Mouse (Mus musculus): ENCODE measurements at regions not wholly inside any gene's neighbourhood (a gene's known extent, or its start where the extent isn't known, plus 50 kb on each side); places are given as distances from the start of the nearest gene placed in this dataset.
A peak's percentile ranks its signal among the peaks of the same experiment; 100 is the strongest.

DNA sequence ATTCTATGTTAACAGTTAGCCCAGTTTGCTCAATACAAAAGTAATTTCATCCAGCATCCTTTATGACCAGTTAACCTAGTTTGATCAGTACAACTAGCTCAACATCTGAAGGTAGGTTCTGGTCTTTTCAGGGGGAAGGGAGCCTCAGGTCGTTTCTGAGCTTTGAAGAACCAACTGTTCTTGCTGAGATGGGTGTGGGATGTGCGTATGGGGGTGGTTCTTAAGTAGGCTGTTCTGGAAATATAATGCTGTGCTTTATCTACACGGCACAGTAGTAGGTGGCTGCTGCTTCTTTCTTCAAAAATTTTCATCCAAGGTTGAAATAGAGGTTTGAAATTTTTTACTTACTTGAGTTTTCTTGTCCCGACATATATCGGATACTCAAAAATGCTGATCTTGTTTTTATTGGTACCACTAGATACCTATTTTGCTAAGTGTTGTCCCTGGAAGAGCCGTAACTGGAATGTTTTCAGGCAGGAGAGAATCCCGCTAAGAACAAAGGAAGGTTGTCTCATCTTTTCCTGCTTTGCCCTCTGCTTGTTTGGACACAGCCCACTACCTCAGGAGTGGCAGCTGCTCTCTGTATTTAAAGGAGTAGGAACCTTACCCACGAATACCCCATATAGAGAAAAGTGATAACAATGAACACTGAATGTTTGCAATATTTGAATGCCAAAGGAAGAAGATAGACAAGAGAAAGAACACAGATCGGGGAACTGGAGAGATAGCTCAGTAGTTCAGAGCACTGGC is 275.5 kb downstream of the Cdh10 start:
- peak; percentile 70 for DNase-seq (ENCODE audit: low spot score)

DNA sequence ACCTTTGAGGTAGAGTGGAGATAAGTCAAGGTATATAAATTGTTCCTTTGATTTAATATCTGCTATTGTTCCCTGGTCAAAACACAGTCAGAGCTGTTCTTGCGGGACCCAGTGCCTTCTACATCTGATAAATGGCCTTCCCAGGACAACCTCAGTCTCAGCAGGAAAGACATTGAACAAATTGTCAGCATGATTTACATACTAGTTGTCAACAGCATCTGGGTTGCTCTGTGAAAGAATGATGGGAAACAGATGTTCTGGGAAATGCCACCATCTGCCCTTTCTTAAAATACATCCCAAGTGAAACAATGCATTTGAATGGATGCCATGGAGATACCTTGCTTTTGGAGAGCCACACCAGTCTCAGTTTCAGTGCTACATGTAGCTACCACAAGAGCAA is 296.2 kb downstream of the Cdh10 start:
- no peak for DNase-seq (ENCODE audit: low spot score)

DNA sequence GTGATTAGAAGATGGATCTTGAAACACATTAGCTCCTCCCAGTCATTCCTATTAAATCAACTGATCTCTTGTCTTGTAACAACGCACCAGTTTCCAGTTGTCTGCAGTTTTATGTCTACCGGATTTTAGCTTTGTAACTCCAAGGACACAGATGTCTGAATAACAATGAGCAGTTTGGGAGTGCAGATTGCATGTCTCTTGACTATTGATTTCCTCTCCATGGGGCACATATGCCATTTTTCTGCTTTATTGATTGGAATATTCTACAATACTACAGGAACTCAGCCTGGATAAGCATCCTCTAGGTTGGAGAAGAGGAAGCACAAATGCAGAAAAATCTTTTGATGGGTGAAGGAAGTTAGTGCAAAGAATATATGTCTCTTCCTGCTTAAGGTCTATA is 300.2 kb downstream of the Cdh10 start:
- DNase-seq (ENCODE audit: low spot score), result no peak

DNA sequence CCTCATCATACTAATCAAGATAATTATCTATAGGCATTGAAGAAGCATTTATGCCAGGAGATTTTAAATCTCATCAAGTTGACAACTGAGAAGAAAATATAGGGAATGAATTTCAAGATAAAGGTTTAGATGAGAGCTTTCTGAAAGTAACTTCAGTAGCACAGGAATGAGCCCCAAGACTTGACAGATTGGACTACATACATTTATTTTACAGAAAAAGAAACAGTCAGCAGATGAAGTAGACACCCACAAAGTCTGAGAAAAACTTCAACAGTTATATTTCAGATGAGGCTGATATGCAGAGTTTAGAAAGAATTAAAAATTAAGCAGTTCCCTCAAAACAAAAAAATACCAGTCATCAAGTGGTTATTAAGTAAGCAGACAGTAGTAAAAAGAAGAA is 308.7 kb downstream of the Cdh10 start:
- DNase-seq (ENCODE audit: low spot score), result no peak

DNA sequence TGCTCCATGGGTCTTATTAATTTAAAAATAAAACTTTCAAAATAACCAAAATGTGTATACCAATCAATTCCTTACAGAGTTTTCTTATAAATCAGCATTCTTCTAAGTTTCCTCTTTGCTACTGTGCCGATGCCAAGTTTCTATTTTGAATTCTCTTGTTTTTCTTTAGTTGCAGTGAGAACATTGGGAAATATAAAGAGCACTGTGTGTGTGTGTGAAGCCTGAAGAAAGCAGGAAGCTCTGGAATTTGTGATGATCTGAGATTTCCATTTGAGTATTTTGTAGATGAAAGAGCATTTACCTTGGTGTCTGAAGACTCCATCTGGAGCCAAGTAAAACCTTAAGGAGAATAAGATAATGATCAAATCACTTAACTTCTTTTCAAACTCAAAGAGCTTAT is 310.6 kb downstream of the Cdh10 start:
- DNase-seq (ENCODE audit: low spot score), result peak; percentile 3

DNA sequence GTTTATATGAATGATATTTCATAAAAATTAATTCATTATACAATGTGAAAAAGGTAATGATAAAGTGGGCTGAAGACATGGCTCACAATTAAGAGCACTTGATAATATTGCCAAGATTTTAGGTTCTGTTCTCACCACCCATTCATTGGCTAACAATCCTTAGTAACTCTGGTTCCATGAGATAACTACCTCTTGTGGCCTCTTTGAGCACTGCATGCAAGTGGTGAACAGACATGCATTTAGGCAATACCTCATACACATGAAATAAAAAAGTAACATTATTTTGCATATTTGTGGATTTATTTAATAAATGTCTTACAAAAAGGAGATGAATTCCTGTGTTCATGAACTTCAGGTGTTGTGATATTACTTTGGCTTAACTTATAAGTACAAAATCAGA is 334.9 kb downstream of the Cdh10 start:
- no peak for DNase-seq (ENCODE audit: low spot score)

DNA sequence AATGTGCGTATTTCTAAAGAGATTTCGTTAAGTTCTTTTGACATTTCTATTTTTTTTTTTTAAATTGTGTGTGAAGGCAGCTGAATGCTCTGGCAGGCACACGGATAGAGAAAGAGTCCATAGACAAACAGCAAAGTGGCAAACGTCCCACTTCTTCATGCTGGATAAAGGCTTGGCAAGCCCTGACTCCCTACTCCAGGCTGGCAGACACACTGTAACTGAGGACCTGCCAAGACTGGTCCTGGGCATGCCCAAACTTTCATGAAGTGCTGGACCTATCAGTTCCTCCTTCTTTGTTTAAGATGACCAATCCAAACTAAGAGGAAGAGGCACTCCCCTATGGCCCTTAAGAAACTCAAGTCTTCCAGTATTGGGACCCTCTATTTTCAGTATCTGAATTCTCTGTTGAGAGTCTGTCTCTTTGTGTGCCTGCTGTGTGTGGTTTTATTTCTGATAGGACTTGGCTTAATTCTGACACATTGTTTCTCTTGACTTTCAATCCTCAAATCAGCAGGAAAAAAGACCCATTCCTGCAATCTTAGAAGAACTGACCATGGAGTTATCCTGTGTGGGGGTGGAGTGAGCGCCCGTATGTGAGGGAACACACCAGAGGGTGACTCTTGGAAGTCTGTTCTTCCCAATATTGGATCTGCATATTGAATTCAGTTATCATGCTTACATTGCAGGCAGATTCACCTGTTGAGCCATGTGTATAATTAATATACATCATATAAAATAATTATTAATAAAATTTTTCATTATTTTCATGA is 343.6 kb downstream of the Cdh10 start:
- peak; percentile 27 for DNase-seq (ENCODE audit: low spot score)

DNA sequence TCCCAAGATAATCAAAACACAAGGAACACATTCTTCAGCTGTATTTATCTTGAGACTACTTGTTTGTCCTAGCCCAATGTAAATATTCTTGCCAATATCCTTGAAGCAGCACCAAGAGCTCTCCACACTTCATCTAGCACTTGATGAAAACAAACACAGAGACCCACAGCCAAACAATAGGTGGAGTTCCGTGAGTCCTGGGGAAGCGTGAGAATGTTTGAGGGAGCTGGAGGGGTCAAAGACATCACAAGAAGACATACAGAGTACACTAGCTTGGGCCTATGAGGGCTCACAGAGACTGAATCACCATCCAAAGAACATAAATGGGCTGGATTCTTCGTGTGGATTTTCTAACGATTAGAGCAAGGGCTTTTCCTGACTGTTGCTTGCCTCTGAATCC is 356.7 kb downstream of the Cdh10 start:
- DNase-seq (ENCODE audit: low spot score), result no peak
